Mouse (Mus musculus): Measurements from ENCODE around the gene Sec24a.

DNA sequence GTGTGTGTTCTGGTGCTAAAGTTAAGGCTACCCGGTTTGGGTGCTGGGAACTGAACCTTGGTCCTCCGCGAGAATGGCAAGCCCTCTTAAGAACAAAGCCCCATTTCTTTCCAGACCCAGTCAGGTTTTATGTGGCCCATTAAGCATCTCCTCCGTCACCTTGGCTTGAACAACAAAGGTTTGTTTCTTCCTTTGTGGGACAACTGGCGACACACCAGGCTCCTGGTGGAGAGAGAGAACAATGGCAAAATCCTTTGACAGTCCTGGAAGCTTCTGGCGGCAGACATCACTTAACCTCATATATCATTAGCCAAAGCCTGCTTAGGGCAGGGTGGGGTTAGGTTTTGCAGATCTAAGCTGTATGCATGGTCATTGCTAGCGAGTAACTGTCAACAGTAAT, 100.8 kb downstream of the Sec24a start:
- TF ChIP-seq EP300 (IDR thresholded peaks at IDR 0.05) (no peak), CTCF (IDR thresholded peaks at IDR 0.05) (no peak)

Measured in lung, postnatal 0 days (tissue).